Mouse (Mus musculus): ENCODE measurements at regions not wholly inside any gene's neighbourhood (a gene's known extent, or its start where the extent isn't known, plus 50 kb on each side); places are given as distances from the start of the nearest gene placed in this dataset.

- Histone ChIP-seq H3K9ac (no peak overlapping the region), H3K27me3 (no peaks in the 10 kb centered on the region), H3K4me1 (0 out of 2 replicates have a peak, but pooled peaks cover 7% of the 10 kb centered on the region), H3K27ac (no peak overlapping the region), H3K4me3 (replicated peaks) (no peak overlapping the region), H3K9me3 (replicated peaks) (no peaks in the 10 kb centered on the region), H3K4me2 (no peak overlapping the region), H3K36me3 (no peaks in the 10 kb centered on the region)
- WGBS = 82% methylated on average over 4 of the region's 4 CpGs
- ATAC-seq (replicated peaks; ENCODE audit: low FRiP score) = no peak
These were observed 161.4 kb downstream of the Fam76b start for GRCm38 (mm10) chr9:13988901-13989300.

- H3K27me3 ChIP-seq = no peaks in the 10 kb centered on the region
- H3K27ac ChIP-seq = no peak overlapping the region
- no peak overlapping the region for H3K4me3 ChIP-seq (replicated peaks)
- H3K36me3 ChIP-seq = no peaks in the 10 kb centered on the region
- H3K4me2 ChIP-seq = no peak overlapping the region
- no peak for ATAC-seq (replicated peaks; ENCODE audit: low FRiP score)
- H3K9ac ChIP-seq = no peak overlapping the region
- H3K9me3 ChIP-seq (replicated peaks) = no peaks in the 10 kb centered on the region
- 48% methylated on average over 7 of the region's 7 CpGs for WGBS
- 0 out of 2 replicates have a peak, but pooled peaks cover 7% of the 10 kb centered on the region for H3K4me1 ChIP-seq
These were observed 163.4 kb downstream of the Fam76b start for GRCm38 (mm10) chr9:13990960-13991359.

- WGBS = 80% methylated on average over 6 of the region's 6 CpGs
- no peak for ATAC-seq (replicated peaks; ENCODE audit: low FRiP score)
- H3K9ac ChIP-seq = no peak overlapping the region
- H3K4me2 ChIP-seq = no peak overlapping the region
- H3K9me3 ChIP-seq (replicated peaks) = no peaks in the 10 kb centered on the region
- H3K27me3 ChIP-seq = no peaks in the 10 kb centered on the region
- H3K36me3 ChIP-seq = no peaks in the 10 kb centered on the region
- 0 out of 2 replicates have a peak, but pooled peaks cover 7% of the 10 kb centered on the region for H3K4me1 ChIP-seq
- no peak overlapping the region for H3K4me3 ChIP-seq (replicated peaks)
- no peak overlapping the region for H3K27ac ChIP-seq
These were observed 165.2 kb downstream of the Fam76b start for GRCm38 (mm10) chr9:13992728-13993127.

- WGBS = 78% methylated on average over 4 of the region's 4 CpGs
- H3K9me3 ChIP-seq (replicated peaks) = no peaks in the 10 kb centered on the region
- no peak overlapping the region for H3K4me2 ChIP-seq
- no peak overlapping the region for H3K9ac ChIP-seq
- H3K36me3 ChIP-seq = no peaks in the 10 kb centered on the region
- H3K4me1 ChIP-seq = no peaks in the 10 kb centered on the region
- H3K4me3 ChIP-seq (replicated peaks) = no peak overlapping the region
- no peak for ATAC-seq (replicated peaks; ENCODE audit: low FRiP score)
- no peaks in the 10 kb centered on the region for H3K27me3 ChIP-seq
- no peak overlapping the region for H3K27ac ChIP-seq
These were observed 171.8 kb downstream of the Fam76b start for GRCm38 (mm10) chr9:13999358-13999757.

DNA sequence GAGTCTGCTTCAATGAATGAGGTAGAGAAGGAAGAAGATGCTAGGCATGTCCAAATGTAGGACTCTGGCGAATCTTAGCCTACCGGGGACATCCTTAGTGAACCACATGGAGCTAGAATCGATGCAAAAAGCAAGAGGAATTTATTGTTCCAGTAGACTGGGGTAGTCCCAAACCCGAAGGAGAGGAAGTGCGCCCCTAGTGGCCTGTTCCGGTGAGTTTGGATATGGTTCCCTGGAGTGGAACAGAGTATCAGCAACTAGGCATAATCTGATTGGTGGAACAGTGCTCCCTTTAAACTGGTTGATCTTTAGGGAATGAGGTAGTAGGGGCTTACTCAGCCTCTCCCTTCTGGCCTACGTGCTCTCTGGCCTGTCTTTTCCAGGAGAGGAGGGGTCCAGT, 174.0 kb downstream of the Fam76b start:
- Histone ChIP-seq H3K4me3 (replicated peaks) (no peak overlapping the region), H3K27me3 (no peaks in the 10 kb centered on the region), H3K9me3 (replicated peaks) (no peaks in the 10 kb centered on the region), H3K27ac (no peak overlapping the region), H3K9ac (no peak overlapping the region), H3K36me3 (no peaks in the 10 kb centered on the region), H3K4me1 (no peaks in the 10 kb centered on the region), H3K4me2 (no peak overlapping the region)
- 84% methylated on average over 7 of the region's 7 CpGs for WGBS
- ATAC-seq (replicated peaks; ENCODE audit: low FRiP score) = no peak

DNA sequence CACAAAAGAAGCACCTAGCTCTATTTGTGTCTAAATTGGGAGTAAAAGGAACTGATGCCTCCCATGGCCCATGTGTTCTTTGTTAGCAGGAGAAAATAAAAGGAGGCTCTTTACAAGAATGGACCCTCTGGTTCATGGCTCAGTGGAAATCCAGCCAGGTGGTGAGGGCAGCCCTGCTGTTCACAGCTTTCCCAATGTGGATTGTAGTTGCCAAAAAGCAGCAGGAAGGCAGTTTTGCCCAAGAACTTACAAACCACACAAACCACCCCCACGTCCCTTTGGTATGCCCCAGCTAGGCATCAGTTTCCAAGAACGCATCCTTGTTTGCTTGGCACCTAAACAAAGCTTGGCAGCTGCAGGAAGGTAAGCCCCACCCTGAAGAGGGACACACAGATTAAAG, 174.7 kb downstream of the Fam76b start:
- Histone ChIP-seq H3K9ac (no peak overlapping the region), H3K4me1 (no peaks in the 10 kb centered on the region), H3K9me3 (replicated peaks) (no peaks in the 10 kb centered on the region), H3K36me3 (no peaks in the 10 kb centered on the region), H3K4me2 (no peak overlapping the region), H3K4me3 (replicated peaks) (no peak overlapping the region), H3K27ac (no peak overlapping the region), H3K27me3 (no peaks in the 10 kb centered on the region)
- ATAC-seq (replicated peaks; ENCODE audit: low FRiP score) = no peak
- 77% methylated on average over 2 of the region's 2 CpGs for WGBS

- no peaks in the 10 kb centered on the region for H3K4me1 ChIP-seq
- WGBS = 84% methylated on average over 3 of the region's 3 CpGs
- no peaks in the 10 kb centered on the region for H3K9me3 ChIP-seq (replicated peaks)
These were observed 175.6 kb downstream of the Fam76b start for GRCm38 (mm10) chr9:14003163-14003562.

DNA sequence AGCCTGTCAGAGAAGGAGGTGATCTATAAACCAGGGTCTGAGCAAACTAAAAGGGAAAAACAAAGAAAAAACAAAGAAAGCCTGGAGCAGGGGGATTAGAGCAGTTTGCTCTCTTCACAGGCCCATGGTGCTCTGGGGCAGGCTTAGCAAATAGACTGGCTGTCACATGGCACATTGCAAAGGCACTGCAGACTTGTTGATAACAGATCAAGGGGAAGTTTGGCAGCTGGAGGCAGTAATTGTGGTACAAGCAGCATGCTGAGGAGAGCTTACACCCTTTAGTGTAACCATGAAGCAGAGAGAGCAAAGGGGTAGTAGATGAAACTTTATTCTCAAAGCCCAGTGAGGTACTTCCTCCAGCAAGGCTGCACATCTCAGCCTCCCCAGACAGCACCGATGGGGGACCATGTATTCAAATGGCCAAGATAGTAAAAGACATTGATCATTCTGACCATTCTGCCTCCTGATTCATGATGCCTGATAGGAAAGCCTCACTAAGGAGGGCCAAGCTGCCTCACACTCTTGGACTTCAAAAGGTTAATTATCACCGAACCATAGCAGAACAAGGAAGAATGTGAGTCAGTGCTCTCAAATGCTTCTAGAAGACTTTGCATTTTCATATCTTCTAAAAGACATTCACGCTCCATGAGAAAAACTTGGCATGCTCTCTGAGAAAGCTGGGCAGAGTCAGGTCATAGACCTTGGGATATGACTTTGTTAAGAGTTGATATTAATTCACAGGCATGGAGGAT, 178.9 kb downstream of the Fam76b start:
- no peaks in the 10 kb centered on the region for H3K4me1 ChIP-seq
- H3K4me3 ChIP-seq (replicated peaks) = no peak overlapping the region
- no peak for ATAC-seq (replicated peaks; ENCODE audit: low FRiP score)
- no peaks in the 10 kb centered on the region for H3K27me3 ChIP-seq
- no peaks in the 10 kb centered on the region for H3K36me3 ChIP-seq
- no peak overlapping the region for H3K4me2 ChIP-seq
- H3K27ac ChIP-seq = no peak overlapping the region
- H3K9ac ChIP-seq = no peak overlapping the region
- WGBS = 74% methylated on average over 3 of the region's 3 CpGs
- peaks cover 5% of the 10 kb centered on the region; the same call in 1 of the 2 replicates for H3K9me3 ChIP-seq (replicated peaks)

More at GRCm38 (mm10) chr9:14003163-14003562, 175.6 kb downstream of the Fam76b start:
- Histone ChIP-seq H3K27ac (no peak overlapping the region), H3K36me3 (no peaks in the 10 kb centered on the region), H3K4me3 (replicated peaks) (no peak overlapping the region), H3K27me3 (no peaks in the 10 kb centered on the region), H3K4me2 (no peak overlapping the region), H3K9ac (no peak overlapping the region)
- ATAC-seq (replicated peaks; ENCODE audit: low FRiP score) = no peak

DNA sequence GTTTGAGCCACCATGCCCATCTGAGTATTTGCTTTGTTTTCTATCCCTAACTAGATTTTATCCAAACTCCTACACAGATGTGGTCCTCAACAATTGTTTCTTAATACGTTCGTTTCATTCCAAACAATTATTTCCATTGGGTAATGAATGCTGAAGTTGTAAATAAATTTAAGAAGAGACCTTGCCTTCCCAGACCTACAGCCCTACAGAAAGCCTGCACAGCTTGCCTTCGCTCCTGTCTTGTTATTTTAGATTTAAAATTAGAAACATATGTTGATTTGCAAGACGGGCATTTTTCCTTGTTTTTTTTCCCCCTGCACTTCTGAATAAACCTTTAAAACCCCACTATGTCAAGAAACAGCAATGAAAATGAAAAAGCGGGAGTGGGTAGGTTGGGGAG, 181.9 kb downstream of the Fam76b start:
- H3K9me3 ChIP-seq (replicated peaks) = peaks cover 5% of the 10 kb centered on the region; the same call in 1 of the 2 replicates
- no peak for ATAC-seq (replicated peaks; ENCODE audit: low FRiP score)
- H3K27me3 ChIP-seq = no peaks in the 10 kb centered on the region
- H3K4me2 ChIP-seq = no peak overlapping the region
- peaks cover 2% of the 10 kb centered on the region for H3K4me1 ChIP-seq
- WGBS = 72% methylated on average over 5 of the region's 5 CpGs
- H3K9ac ChIP-seq = no peak overlapping the region
- no peaks in the 10 kb centered on the region for H3K36me3 ChIP-seq
- H3K27ac ChIP-seq = no peak overlapping the region
- no peak overlapping the region for H3K4me3 ChIP-seq (replicated peaks)

DNA sequence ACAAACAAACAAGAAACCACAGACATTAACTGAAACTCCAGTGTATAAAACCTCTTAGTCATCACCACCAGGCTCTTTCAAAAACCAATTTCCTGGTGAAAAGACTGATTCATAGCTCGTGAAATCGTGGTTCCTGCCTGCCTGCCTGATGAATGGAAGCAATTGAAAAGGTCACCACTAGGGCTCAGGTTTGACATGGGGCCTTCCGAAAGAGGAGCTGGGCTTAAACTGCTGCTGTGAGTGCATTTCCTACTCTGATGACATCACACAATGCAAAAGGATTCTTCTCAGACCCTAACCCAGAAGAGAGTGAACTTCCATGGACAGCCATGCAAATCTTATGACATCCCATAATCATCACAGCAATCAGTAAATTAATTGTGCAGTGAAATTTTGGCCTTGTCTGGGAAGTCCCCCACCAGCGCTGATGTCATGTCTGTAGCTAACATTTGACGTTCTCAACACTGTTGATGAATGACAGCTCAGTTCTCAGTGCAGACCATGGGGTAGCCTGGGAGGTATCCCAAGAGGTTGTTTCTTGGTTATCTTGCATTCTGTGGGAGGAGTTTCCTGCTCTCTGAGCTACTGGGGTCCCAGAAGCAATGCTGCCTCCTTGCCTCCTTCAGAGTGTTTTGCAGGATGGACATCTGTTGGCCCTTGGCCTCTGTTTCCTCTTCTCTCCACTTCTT, 182.9 kb downstream of the Fam76b start:
- Histone ChIP-seq H3K9ac (no peak overlapping the region), H3K4me2 (no peak overlapping the region), H3K36me3 (no peaks in the 10 kb centered on the region), H3K4me3 (replicated peaks) (no peak overlapping the region), H3K9me3 (replicated peaks) (peaks cover 5% of the 10 kb centered on the region; the same call in 1 of the 2 replicates), H3K27ac (no peak overlapping the region), H3K27me3 (no peaks in the 10 kb centered on the region), H3K4me1 (peaks cover 4% of the 10 kb centered on the region)
- no peak for ATAC-seq (replicated peaks; ENCODE audit: low FRiP score)
- WGBS = 41% methylated on average over 5 of the region's 5 CpGs

- Histone ChIP-seq H3K27me3 (no peaks in the 10 kb centered on the region), H3K36me3 (no peaks in the 10 kb centered on the region), H3K9me3 (replicated peaks) (no peaks in the 10 kb centered on the region), H3K27ac (no peak overlapping the region), H3K4me3 (replicated peaks) (no peak overlapping the region), H3K4me2 (no peak overlapping the region), H3K9ac (no peak overlapping the region), H3K4me1 (0 out of 2 replicates have a peak, but pooled peaks cover 2% of the 10 kb centered on the region)
- ATAC-seq (replicated peaks; ENCODE audit: low FRiP score) = no peak
These were observed 196.7 kb downstream of the Fam76b start for GRCm38 (mm10) chr9:14024216-14024615.

GRCm38 (mm10) chr9:14024701-14025100, 197.2 kb downstream of the Fam76b start:
- Histone ChIP-seq H3K27ac (no peak overlapping the region), H3K27me3 (no peaks in the 10 kb centered on the region), H3K4me1 (0 out of 2 replicates have a peak, but pooled peaks cover 2% of the 10 kb centered on the region), H3K9ac (no peak overlapping the region), H3K36me3 (no peaks in the 10 kb centered on the region), H3K9me3 (replicated peaks) (no peaks in the 10 kb centered on the region), H3K4me2 (no peak overlapping the region), H3K4me3 (replicated peaks) (no peak overlapping the region)
- no peak for ATAC-seq (replicated peaks; ENCODE audit: low FRiP score)
- WGBS = 50% methylated on average over 3 of the region's 3 CpGs

Measured in kidney, embryonic 15.5 days (tissue).